Mouse (Mus musculus) bone marrow macrophage, adult 2 months (primary cell): Measurements from ENCODE around the gene Hoxc11. TPM values are rescaled to one million over a fixed set of nuclear protein-coding genes. Genes with fewer than 3 reads are reported as not detected.

Source experiments
- H3K27ac ChIP-seq: 2 replicates; pipeline ENCODE4 v1.5.1; 2012; ENCODE audit warnings: low read depth, low read length; ENCODE audit not compliant: insufficient read depth
- H3K4me1 ChIP-seq: 2 replicates; pipeline ENCODE4 v1.6.1; 2012; ENCODE audit warnings: low read length; ENCODE audit not compliant: control insufficient read depth, insufficient read depth
- H3K4me3 ChIP-seq: 2 replicates; pipeline ENCODE4 v1.5.1; 2012; ENCODE audit warnings: mild to moderate bottlenecking, low read length, moderate library complexity; ENCODE audit not compliant: insufficient read depth
- CTCF ChIP-seq: IDR thresholded peaks from 2 replicates; pipeline ENCODE4 v1.5.1; 2012; ENCODE audit warnings: low read depth, mild to moderate bottlenecking, low read length, moderate library complexity
- POLR2A ChIP-seq: IDR thresholded peaks from 2 replicates; pipeline ENCODE4 v1.6.1; 2012; ENCODE audit warnings: mild to moderate bottlenecking, low read depth, low read length, borderline replicate concordance
- polyA plus RNA-seq: library from polyadenylated mRNA; stranded (reverse); fragments of >200 nt; gene quantifications from 2 replicates; pipeline ENCODE4 v1.2.4, GENCODE M21; 2012; ENCODE audit not compliant: missing spikeins, insufficient read depth, insufficient read length

Gene Hoxc11
- polyA plus RNA-seq, 1 experiment: not detected

DNA sequence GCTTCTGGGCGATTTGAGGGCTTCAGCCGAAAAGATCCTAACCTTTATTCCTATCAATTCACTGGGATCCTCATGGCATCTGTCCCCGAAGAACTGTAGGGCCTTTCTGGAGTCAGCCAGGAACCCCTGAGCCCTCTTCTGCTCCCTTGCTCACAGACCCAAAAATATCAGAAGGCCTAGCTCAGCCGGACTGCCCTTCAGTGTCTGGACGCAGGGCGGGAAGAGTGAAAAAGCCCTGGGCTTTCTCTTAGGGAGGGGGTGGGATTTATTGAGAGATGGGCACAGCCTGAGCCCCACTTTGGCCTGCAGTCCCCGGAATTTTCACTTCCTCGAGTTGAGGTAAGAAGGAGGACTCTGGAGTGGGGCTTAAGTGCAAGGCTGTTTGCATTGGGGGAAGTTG lies 9.0 kb downstream of the Hoxc11 start:
- peaks cover 6% of the 10 kb centered on the region; the same call in 1 of the 2 replicates for H3K4me1 ChIP-seq
- no peak overlapping the region for H3K27ac ChIP-seq
- no peak overlapping the region for H3K4me3 ChIP-seq
- no peak for TF ChIP-seq POLR2A
- no peak for TF ChIP-seq CTCF

DNA sequence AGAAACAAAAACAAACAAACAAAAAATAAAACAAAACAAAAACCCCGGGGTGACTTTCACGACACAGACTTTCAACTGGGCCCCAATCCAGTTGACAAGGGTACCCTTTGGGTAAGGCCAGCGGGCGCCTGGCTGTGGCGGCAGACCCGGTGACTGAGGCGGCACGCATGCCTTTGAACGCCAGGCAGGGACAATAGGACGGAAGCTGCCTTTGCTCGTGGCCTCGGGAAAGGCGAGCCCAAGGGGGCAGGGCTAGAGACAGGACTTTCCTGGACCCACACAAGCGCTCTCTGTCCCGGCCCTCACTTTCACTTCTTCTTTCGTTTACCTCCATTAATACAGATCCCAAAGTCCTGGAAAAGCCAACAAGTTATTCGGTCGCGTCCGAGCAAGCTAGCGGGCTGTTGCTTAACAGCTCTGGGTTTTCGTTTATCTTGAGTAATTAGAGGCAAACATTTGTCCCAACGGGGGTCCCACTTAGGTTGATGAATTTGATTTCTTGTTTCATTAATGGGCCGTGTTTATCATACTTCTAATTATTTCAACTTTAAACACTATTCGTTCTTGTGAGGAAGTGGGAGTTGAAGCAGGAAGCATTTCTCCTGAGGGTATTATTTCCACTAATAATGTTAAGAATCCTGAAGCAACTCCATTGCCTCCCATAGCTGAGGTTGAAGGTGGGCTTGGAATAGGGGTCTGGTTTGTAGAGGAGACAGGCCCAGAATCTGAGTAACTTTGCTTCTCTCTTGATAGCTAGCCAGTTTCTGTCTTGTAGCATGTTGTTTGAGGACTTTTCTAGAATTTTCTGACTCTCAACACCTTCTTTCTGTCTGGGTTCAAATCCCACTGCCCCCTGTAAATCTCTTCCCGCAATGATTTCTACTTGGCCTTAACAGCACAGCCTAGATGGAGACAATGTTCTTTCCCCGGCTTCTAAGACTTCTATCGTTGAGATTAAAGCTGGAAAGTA lies 9.7 kb downstream of the Hoxc11 start:
- Histone ChIP-seq H3K27ac (no peak overlapping the region), H3K4me3 (peak overlapping the region; percentile 18; the same call in 1 of the 2 replicates), H3K4me1 (peaks cover 6% of the 10 kb centered on the region; the same call in 1 of the 2 replicates)
- no peak for TF ChIP-seq POLR2A
- TF ChIP-seq CTCF: no peak

DNA sequence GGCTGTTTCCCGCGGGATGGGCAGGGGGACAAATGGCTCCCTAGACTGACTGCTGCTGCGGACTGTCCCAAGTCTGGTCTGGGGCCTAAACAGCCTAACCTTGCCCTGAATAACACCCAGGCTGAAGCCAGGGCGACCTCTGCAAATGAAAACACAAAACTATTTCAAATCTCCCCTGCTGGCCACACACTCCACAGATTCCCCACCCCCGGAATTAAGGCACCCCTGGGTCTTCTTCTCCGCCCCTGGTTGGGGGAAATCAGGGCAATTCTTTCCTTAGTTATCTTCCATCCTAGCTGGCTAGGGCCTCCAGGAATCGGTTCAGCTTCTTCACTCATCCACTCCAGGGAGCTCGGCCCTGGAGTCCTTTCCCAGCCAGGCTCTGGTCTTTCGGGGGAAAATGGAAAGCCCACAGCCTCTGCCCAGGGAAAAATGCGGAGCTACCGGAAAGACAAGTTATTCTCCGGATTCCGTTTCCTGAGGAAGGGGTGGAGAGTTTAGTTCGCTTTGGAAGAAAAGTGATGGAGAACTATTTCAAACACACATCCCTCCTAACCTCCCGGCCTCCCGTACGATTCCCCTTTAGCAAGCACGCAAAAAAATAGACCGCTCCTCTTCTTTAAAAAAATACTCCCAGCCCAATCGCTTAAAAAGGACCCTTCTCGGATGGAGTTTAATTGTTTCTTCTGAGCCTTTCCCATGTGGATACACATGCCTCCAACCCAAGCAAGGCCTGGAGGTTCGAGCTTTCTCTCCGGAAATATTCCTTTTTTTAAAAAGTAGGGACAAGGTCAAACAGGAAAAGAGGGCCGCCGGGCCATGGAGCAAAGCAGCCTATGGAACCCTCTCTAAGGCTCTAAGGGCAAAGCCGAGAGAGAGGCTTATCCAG lies 11.0 kb downstream of the Hoxc11 start:
- H3K4me3 ChIP-seq: no peak overlapping the region
- no peak overlapping the region for H3K27ac ChIP-seq
- peaks cover 6% of the 10 kb centered on the region; the same call in 1 of the 2 replicates for H3K4me1 ChIP-seq
- TF ChIP-seq POLR2A (no peak), CTCF (no peak)

DNA sequence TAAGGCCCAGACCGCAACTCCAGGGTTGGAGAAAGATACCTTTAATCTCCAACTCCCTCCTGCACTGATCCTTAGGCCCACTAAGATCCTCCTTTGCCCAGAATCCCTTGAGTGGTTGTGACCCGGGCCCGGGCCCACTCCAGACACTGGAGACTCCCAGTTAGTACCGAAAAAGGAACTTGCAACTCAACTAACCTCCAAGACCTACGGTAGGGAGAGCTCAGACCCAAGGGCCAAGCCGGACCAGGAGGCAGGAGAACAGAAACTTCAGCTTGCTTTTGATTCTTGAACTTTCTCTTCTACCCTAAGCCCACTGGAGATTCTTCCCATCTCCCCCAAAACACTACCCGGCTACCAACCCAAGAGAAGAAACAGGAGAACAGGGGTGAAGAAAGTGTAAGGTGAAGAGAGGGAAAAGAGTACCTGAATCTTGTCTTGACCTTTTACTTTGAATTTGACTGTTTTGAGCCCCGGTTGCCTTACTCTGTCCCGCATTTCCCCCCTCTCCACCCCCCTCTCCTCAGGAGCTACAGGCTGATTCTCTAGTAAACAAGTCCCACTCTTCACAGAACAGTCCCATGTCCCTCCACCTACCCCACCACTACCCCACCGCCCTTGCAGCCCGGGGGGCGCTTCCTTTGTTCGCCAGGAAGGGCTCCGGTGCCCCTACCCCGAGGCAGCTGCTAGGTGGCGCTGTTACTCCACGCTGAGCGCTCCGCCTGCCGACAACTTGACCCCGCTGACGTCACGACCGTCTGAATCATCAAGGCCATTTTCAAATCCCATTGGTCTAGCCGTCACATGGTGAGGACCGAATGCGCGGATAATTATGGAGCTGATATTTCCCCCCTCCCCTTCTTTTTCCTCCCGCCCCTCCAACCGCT lies 11.9 kb downstream of the Hoxc11 start:
- no peak for TF ChIP-seq CTCF
- no peak for TF ChIP-seq POLR2A
- no peak overlapping the region for H3K27ac ChIP-seq
- no peak overlapping the region for H3K4me3 ChIP-seq
- peaks cover 6% of the 10 kb centered on the region; the same call in 1 of the 2 replicates for H3K4me1 ChIP-seq

DNA sequence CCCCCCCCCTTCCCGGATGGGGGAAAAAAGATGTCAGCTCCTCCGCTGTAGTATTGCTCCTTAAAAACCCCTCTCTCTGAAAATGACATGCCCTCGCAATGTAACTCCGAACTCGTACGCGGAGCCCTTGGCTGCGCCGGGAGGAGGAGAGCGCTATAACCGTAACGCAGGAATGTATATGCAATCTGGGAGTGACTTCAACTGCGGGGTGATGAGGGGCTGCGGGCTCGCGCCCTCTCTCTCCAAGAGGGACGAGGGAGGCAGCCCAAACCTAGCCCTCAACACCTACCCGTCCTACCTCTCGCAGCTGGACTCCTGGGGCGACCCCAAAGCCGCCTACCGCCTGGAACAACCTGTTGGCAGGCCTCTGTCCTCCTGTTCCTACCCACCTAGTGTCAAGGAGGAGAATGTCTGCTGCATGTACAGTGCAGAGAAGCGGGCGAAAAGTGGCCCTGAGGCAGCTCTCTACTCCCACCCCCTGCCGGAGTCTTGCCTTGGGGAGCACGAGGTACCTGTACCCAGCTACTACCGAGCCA lies 12.6 kb downstream of the Hoxc11 start, which contains the start of gene Hoxc10:
Gene Hoxc10 (plus strand): TSS at position 21 of the 536 bp plus-strand sequence.
- TF ChIP-seq POLR2A (no peak), CTCF (no peak)
- H3K4me3 ChIP-seq: no peak within 1 kb of the TSS
- no peak within 1 kb of the TSS for H3K27ac ChIP-seq
- H3K4me1 ChIP-seq: peaks cover 6% of the 10 kb centered on the region; the same call in 1 of the 2 replicates

DNA sequence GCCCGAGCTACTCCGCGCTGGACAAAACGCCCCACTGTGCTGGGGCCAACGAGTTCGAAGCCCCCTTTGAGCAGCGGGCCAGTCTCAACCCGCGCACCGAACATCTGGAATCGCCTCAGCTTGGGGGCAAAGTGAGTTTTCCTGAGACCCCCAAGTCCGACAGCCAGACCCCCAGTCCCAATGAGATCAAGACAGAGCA lies 13.0 kb downstream of the Hoxc11 start, which contains the start of gene Hoxc5:
Gene Hoxc5 (plus strand): TSS at position 132 of the 199 bp plus-strand sequence.
- no peak within 1 kb of the TSS for H3K4me3 ChIP-seq
- no peak for TF ChIP-seq POLR2A
- no peak for TF ChIP-seq CTCF
- H3K27ac ChIP-seq: no peak within 1 kb of the TSS
- peaks cover 6% of the 10 kb centered on the region; the same call in 1 of the 2 replicates for H3K4me1 ChIP-seq

DNA sequence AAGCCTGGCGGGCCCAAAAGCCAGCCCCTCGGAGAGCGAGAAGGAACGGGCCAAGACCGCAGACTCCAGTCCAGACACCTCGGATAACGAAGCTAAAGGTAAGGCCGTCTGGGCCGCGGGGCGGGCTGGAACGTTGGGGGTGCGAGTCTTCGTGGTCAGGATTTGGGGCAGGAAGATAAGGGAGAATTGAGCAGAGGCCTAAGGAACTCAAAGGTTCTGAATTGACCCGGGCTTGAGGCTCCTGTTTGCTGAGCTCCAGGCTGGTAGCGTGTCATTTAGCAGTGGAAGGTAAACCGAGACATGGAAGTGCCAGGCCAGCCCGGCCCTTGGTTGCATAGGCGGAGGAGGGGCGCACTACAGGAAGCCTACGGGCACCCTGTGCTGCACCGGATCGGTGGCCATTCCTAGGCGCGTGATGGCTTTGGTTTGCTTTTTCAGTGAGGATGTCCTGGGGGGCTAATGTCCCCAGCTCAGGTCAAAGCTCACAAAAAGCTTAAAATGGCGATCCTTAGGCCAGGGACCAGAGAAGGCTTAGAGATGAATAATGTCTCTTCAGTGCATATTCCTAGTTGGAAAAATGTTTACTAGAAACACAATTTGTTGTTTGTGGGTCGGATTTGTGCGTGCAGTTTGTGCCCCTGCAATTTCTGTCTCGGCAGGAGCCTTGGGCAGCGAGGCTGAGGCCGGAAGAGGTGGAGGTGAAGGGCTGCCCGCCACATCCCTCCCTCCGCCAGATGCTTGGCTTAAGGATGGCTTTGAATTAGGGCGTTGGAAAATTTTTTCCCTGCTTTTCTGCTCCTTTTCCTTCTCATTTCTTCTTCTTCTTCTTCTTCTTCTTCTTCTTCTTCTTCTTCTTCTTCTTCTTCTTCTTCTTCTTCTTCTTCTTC lies 13.5 kb downstream of the Hoxc11 start:
- TF ChIP-seq CTCF: no peak
- H3K27ac ChIP-seq: no peak overlapping the region
- no peak overlapping the region for H3K4me3 ChIP-seq
- peaks cover 6% of the 10 kb centered on the region; the same call in 1 of the 2 replicates for H3K4me1 ChIP-seq

DNA sequence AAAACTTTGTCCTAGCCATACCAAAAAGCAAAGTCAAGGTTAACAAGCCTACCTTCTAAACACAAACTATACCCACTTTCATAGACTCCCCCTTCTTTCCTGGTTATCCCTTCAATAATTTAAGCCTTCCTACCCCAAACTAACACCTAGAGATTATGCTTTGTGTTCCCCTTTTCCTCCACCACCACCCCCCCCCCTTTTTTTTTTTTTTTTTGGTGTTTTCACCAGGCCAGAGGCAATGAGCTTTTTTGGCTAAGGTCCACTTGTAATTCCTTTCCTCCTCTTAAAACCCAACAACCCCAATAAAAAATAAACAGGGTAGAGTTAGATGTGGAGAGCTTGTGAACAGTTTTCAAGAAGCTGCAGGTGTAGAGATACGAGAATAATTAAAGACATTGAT lies 15.1 kb downstream of the Hoxc11 start:
- TF ChIP-seq CTCF (no peak), POLR2A (no peak)
- Histone ChIP-seq H3K27ac (no peak overlapping the region), H3K4me3 (no peak overlapping the region), H3K4me1 (no peaks in the 10 kb centered on the region)

DNA sequence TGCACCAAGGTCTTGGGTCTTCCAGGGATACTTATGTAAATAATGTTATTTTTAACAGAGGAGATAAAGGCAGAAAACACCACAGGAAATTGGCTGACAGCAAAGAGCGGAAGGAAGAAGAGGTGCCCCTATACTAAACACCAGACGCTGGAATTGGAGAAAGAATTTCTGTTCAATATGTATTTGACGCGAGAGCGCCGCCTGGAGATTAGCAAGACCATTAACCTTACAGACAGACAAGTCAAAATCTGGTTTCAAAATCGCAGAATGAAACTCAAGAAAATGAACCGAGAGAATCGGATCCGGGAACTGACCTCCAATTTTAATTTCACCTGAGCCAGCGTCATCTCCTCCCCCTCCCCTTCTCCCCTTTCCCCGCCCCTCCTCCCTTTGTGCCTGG lies 16.5 kb downstream of the Hoxc11 start:
- H3K4me3 ChIP-seq: no peak overlapping the region
- H3K4me1 ChIP-seq: no peaks in the 10 kb centered on the region
- no peak for TF ChIP-seq POLR2A
- TF ChIP-seq CTCF: no peak
- no peak overlapping the region for H3K27ac ChIP-seq
